ENCODE assay signal across 19 mouse cellular contexts in genomic region chr2:75430161-75430940, GRCm38 (mm10).
DNase-seq lines count a peak whose midpoint lies in the region.
"Had no signal": no experiment of that assay in that cellular context is flagged by ENCODE, and none has a peak within 500 bp of the region (broad histone marks: within the 10 kb centered on the region; RNA-seq: fewer than 3 reads in every experiment).

No protein-coding gene starts in this region.

- no peaks in the 10 kb centered on the region for H3K36me3 ChIP-seq in limb, embryonic 10.5 days
- H3K36me3 ChIP-seq: embryonic facial prominence, embryonic 10.5 days; embryonic facial prominence, embryonic 12.5 days; forebrain, embryonic 15.5 days had no signal

- H3K27me3 ChIP-seq in limb, embryonic 10.5 days (ENCODE audit: low read depth, poor library complexity, severe bottlenecking) = no peaks in the 10 kb centered on the region
- H3K27me3 ChIP-seq: embryonic facial prominence, embryonic 12.5 days; forebrain, embryonic 13.5 days; forebrain, embryonic 15.5 days had no signal

- 88% methylated on average over 4 of the region's 4 CpGs for WGBS in limb, embryonic 10.5 days

- peak; percentile 49 for DNase-seq in heart, adult 8-10 months (ENCODE audit: low spot score)
- DNase-seq in heart, postnatal 14 days = no peak
- DNase-seq in limb, embryonic 10.5 days (ENCODE audit: low spot score) = no peak
- DNase-seq in skeletal muscle tissue, adult 2 months (ENCODE audit: low read depth, low spot score) = peak; percentile 24
- no peak for DNase-seq in kidney, postnatal 14 days
- DNase-seq: adrenal gland, adult 2 months; adrenal gland, postnatal 10 days; adrenal gland, postnatal 25 days; cerebellum, adult 11 months; cerebellum, adult 18-20 months; cerebellum, adult 8-10 months; cerebellum, adult 9-11 months; cerebellum, postnatal 14 days; cerebellum, postnatal 36 days; forebrain, postnatal 0 days had no signal

- peak overlapping the region; percentile 47 for H3K27ac ChIP-seq in limb, embryonic 10.5 days
- H3K27ac ChIP-seq: embryonic facial prominence, embryonic 10.5 days; embryonic facial prominence, embryonic 12.5 days; forebrain, embryonic 13.5 days; forebrain, embryonic 15.5 days had no signal

- H3K4me1 ChIP-seq in limb, embryonic 10.5 days = peaks cover 25% of the 10 kb centered on the region
- H3K4me1 ChIP-seq: embryonic facial prominence, embryonic 12.5 days had no signal

- intact Hi-C loops in heart, postnatal 14 days (cut with DNase I) = no loop called here

- H3K9me3 ChIP-seq in limb, embryonic 10.5 days (replicated peaks) = no peaks in the 10 kb centered on the region
- H3K9me3 ChIP-seq: embryonic facial prominence, embryonic 10.5 days; embryonic facial prominence, embryonic 12.5 days; forebrain, embryonic 13.5 days; forebrain, embryonic 15.5 days had no signal

- H3K4me3 ChIP-seq in limb, embryonic 10.5 days = no peak overlapping the region
- H3K4me3 ChIP-seq: embryonic facial prominence, embryonic 10.5 days; embryonic facial prominence, embryonic 12.5 days; forebrain, embryonic 13.5 days; forebrain, embryonic 15.5 days had no signal

Comparison
In these comparisons a context has a peak if more than half of its experiments do, and no peak if none do; other contexts are left out.
1. DNase-seq: peak in heart, adult 8-10 months (single experiment) and skeletal muscle tissue, adult 2 months (single experiment); none in heart, postnatal 14 days (0 of 2), limb, embryonic 10.5 days (single experiment) and kidney, postnatal 14 days (single experiment).